Mouse (Mus musculus) forebrain, postnatal 0 days (tissue): ENCODE measurements around the gene Cep170. TPM values are rescaled to one million over a fixed set of nuclear protein-coding genes. Genes with fewer than 3 reads are reported as not detected.

ENCODE experiments used
- ATAC-seq: fragments of 200-750 bp; cut with Nextera tagmentation; 2 replicates; pipeline ENCODE4 v1.8.0; 2017; ENCODE audit warnings: mild to moderate bottlenecking, moderate library complexity
- DNase-seq: peaks from one replicate; pipeline ENCODE4 v3.0.0-alpha.2; 2015
- H3K27ac ChIP-seq: fragments of 300-500 bp; sonication (generic); 2 replicates; pipeline ENCODE4 v1.5.1; 2014; ENCODE audit warnings: low read depth, mild to moderate bottlenecking, antibody characterized with exemption, low read length, moderate library complexity, mixed read lengths
- H3K27me3 ChIP-seq: fragments of 300-500 bp; sonication (generic); 2 replicates; pipeline ENCODE4 v1.6.1; 2014; ENCODE audit warnings: mild to moderate bottlenecking, low read length, mixed read lengths; ENCODE audit not compliant: insufficient read depth
- H3K36me3 ChIP-seq: fragments of 300-500 bp; sonication (generic); 2 replicates; pipeline ENCODE4 v1.6.1; 2014; ENCODE audit warnings: mild to moderate bottlenecking, moderate library complexity; ENCODE audit not compliant: insufficient read depth
- H3K4me1 ChIP-seq: fragments of 300-500 bp; sonication (generic); 2 replicates; pipeline ENCODE4 v1.6.1; 2014; ENCODE audit warnings: antibody characterized with exemption; ENCODE audit not compliant: insufficient read depth
- H3K4me2 ChIP-seq: fragments of 300-500 bp; sonication (generic); 2 replicates; pipeline ENCODE4 v1.6.1; 2014; ENCODE audit warnings: low read depth, mild to moderate bottlenecking, moderate library complexity
- H3K4me3 ChIP-seq: fragments of 300-500 bp; sonication (generic); 2 replicates; pipeline ENCODE4 v1.5.1; 2014; ENCODE audit warnings: low read depth, low read length, mixed read lengths
- H3K9ac ChIP-seq: fragments of 300-500 bp; sonication (generic); 2 replicates; pipeline ENCODE4 v1.6.1; 2014; ENCODE audit warnings: mild to moderate bottlenecking
- H3K9me3 ChIP-seq: fragments of 300-500 bp; sonication (generic); 2 replicates; pipeline ENCODE4 v1.6.1; 2016; ENCODE audit warnings: low read length
- CTCF ChIP-seq: sonication (generic); IDR thresholded peaks from 2 replicates; pipeline ENCODE4 v1.5.1; 2016; ENCODE audit warnings: antibody characterized with exemption, control low read depth, low read depth
- WGBS: fragments of 180-500 bp; shearing (Covaris S2); extraction: QIAGEN DNeasy Blood & Tissue Kit; methylation state at CpG from one replicate; pipeline ENCODE4 v1.1.7; 2014; 5-methylcytosine and 5-hydroxymethylcytosine counted together
- polyA plus RNA-seq: library from polyadenylated mRNA; unstranded; fragments of >200 nt; fragmentation: Nextera tagmentation; extraction: Ambion mirVana; gene quantifications from 2 replicates; pipeline ENCODE4 v1.2.1, GENCODE M21; 2015
- total RNA-seq: library from RNA; depleted of rRNA; stranded (reverse); fragments of >200 nt; gene quantifications from 2 replicates; pipeline ENCODE4 v1.2.3, GENCODE M21; 2014

Cep170 gene
- total and polyA plus RNA-seq, 2 experiments from 2014 or later, result 99.6 to 233 TPM

DNA sequence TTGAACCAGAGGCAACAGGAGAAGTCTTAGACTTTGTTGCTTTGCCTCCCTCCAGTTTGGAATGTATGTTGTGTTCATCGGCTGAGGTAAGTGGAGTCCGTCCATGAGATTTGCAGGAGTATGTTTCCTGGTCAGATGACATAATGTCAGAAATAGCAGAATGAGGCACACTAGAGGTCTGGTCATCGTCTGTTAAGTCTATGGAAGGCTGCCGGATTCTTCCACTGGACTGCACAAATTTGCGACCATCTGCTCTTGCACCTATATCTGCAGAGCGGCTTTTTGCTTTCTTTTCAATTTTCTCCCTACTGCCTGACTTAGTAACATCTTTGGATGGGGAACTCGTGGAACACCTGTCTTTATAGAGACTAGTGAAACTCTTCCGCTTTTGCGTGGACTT lies 58.3 kb downstream of the Cep170 start:
- Histone ChIP-seq H3K4me2 (no peak overlapping the region), H3K27me3 (no peaks in the 10 kb centered on the region), H3K9me3 (no peaks in the 10 kb centered on the region), H3K9ac (no peak overlapping the region), H3K27ac (no peak overlapping the region), H3K4me1 (no peaks in the 10 kb centered on the region), H3K36me3 (peaks cover 27% of the 10 kb centered on the region), H3K4me3 (no peak overlapping the region)
- 93% methylated on average over 9 of the region's 9 CpGs for WGBS
- TF ChIP-seq CTCF, result no peak
- ATAC-seq (no peak), DNase-seq (no peak)

DNA sequence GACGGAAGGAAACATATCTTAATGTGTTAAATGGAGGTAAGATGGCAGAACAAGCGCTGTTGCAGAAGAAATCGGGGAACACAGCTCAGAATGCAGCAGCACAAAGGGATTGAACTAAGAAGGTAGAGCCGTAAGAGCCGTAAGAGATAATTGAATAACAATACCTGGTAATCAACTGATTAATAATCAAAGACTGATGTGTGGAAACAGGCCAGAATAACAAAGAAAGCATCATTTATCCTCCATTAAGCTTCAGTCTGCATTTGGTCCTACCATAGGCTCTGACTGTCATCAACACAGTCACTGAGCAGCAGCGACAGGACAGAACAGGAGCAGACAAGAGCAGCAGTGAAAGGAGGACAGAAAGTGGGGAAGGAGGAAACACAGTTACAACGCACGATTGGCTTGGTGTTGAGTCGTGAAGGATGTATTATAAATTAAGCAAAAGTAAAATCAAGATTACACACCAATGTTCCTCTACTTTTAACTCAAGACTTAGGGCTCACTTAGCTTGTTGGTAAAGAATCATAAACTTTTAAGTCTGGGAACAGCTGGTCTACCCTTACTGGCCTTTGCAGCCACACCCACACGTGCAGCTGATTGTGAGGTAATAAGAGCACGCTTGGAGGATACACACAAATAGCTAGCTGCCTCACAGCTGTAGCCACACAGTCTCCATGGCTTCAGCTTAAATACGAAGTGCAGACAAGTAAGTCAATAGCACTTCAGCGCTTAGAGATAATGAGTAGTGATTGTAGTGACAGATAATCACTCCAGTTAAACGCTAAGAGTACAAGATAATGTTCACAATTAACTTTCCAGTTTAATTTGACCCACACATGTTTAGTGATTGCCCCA lies 59.8 kb downstream of the Cep170 start:
- no peak for TF ChIP-seq CTCF
- 35% methylated on average over 14 of the region's 14 CpGs for WGBS
- Histone ChIP-seq H3K4me1 (no peaks in the 10 kb centered on the region), H3K27ac (no peak overlapping the region), H3K4me2 (no peak overlapping the region), H3K36me3 (peaks cover 27% of the 10 kb centered on the region), H3K27me3 (no peaks in the 10 kb centered on the region), H3K4me3 (no peak overlapping the region), H3K9ac (no peak overlapping the region), H3K9me3 (no peaks in the 10 kb centered on the region)
- ATAC-seq (peak; percentile 78), DNase-seq (no peak)

DNA sequence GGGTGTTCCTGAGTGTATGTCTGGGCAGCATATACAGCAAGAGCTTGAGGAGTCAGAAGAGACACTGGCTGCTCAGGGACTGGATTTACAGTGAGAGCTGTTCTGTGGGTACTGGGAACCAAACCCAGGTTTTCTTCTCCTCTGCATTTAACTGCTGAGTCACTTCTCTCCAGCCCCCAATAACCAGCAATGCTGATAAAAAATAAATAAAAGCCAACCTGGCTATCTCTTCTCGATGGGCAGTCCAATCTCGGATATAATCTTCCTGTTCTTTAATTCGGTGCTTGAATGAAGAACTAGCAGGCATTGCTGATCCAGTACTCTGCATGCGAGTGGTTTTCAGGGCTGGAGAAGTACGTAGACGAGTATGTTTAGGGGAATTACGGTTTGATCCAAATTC lies 64.2 kb downstream of the Cep170 start:
- H3K27me3 ChIP-seq, result no peaks in the 10 kb centered on the region
- H3K9ac ChIP-seq, result no peak overlapping the region
- no peak for DNase-seq
- H3K36me3 ChIP-seq, result peaks cover 8% of the 10 kb centered on the region; the same call in 1 of the 2 replicates
- H3K9me3 ChIP-seq, result no peaks in the 10 kb centered on the region
- H3K4me1 ChIP-seq, result no peaks in the 10 kb centered on the region
- no peak overlapping the region for H3K27ac ChIP-seq
- no peak overlapping the region for H3K4me2 ChIP-seq
- H3K4me3 ChIP-seq, result no peak overlapping the region
- 93% methylated on average over 7 of the region's 7 CpGs for WGBS
- no peak for ATAC-seq
- TF ChIP-seq CTCF, result no peak

GRCm38 (mm10) chr1:176732834-176733233 lies 81.0 kb downstream of the Cep170 start:
- DNase-seq (no peak), ATAC-seq (no peak)
- Histone ChIP-seq H3K9ac (no peak overlapping the region), H3K9me3 (no peaks in the 10 kb centered on the region), H3K4me1 (no peaks in the 10 kb centered on the region), H3K27ac (no peak overlapping the region), H3K27me3 (no peaks in the 10 kb centered on the region), H3K4me2 (no peak overlapping the region), H3K36me3 (peaks cover 43% of the 10 kb centered on the region), H3K4me3 (no peak overlapping the region)
- TF ChIP-seq CTCF, result no peak
- 90% methylated on average over 2 of the region's 2 CpGs for WGBS

DNA sequence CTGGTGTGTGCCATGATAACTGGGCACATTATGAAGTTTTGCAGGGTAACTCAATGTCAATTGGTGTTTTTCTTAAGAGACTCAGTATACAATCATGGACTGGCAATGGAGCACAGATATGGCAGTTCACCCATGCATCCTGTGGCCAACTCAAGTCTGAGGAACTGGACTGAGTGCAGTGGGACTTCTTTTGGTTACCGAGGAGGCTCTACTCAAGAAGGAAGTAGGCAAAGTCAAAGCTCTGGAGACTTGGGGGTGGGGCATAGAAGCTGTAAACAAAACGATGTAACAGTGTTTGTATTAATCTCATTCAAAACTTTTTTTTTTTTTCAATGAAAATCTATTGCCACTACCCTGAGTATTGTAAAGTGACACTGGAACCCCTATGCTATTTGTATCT lies 83.3 kb downstream of the Cep170 start:
- H3K27me3 ChIP-seq, result no peaks in the 10 kb centered on the region
- no peak for ATAC-seq
- 88% methylated on average over 2 of the region's 2 CpGs for WGBS
- no peak overlapping the region for H3K4me2 ChIP-seq
- TF ChIP-seq CTCF, result no peak
- peaks cover 28% of the 10 kb centered on the region for H3K36me3 ChIP-seq
- H3K9me3 ChIP-seq, result no peaks in the 10 kb centered on the region
- no peak overlapping the region for H3K9ac ChIP-seq
- no peak overlapping the region for H3K4me3 ChIP-seq
- H3K27ac ChIP-seq, result no peak overlapping the region
- no peaks in the 10 kb centered on the region for H3K4me1 ChIP-seq
- DNase-seq, result no peak

GRCm38 (mm10) chr1:176727372-176727771 lies 86.5 kb downstream of the Cep170 start:
- Histone ChIP-seq H3K4me2 (no peak overlapping the region), H3K27me3 (no peaks in the 10 kb centered on the region), H3K4me1 (no peaks in the 10 kb centered on the region), H3K9me3 (no peaks in the 10 kb centered on the region), H3K9ac (no peak overlapping the region), H3K36me3 (peaks cover 13% of the 10 kb centered on the region), H3K4me3 (no peak overlapping the region), H3K27ac (no peak overlapping the region)
- no peak for TF ChIP-seq CTCF
- ATAC-seq, result no peak
- WGBS, result 98% methylated on average over 2 of the region's 2 CpGs
- DNase-seq, result no peak

DNA sequence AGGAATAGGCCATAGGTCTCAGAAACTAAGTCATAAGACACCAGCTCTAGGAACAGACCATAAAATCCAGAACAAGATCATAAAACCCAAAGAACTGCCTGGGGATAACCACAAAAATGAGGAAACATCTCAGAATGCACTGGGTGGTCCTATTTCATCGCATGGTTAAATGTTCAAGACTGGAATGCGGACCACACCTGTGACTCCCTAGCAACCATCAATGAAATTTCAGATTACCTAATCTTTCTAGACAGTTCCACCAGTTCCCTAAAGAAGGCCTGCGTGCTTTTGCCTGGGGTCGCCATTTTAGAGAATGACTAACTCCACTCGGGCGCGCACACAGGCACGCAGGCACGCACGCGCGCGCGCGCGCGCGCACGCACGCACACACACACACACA lies 89.1 kb downstream of the Cep170 start:
- Histone ChIP-seq H3K4me2 (no peak overlapping the region), H3K9ac (no peak overlapping the region), H3K36me3 (no peaks in the 10 kb centered on the region), H3K4me3 (no peak overlapping the region), H3K9me3 (no peaks in the 10 kb centered on the region), H3K4me1 (no peaks in the 10 kb centered on the region), H3K27me3 (no peaks in the 10 kb centered on the region), H3K27ac (no peak overlapping the region)
- ATAC-seq (no peak), DNase-seq (no peak)
- TF ChIP-seq CTCF, result no peak
- 92% methylated on average over 20 of the region's 20 CpGs for WGBS
